Mouse (Mus musculus): ENCODE measurements around the gene Ccl17. TPM values are rescaled to one million over a fixed set of nuclear protein-coding genes. Genes with fewer than 3 reads are reported as not detected.
"Not testable (repeated sequence)": the region's sequence is repeated elsewhere in the genome, so short reads cannot be mapped to it uniquely, and the experiment has no call there.

Ccl17 gene
- polyA plus RNA-seq, 1 experiment from 2014 or later: not detected

GRCm38 (mm10) chr8:94835751-94836150, 25.5 kb downstream of the Ccl17 start:
- H3K4me3 ChIP-seq (ENCODE audit: low read length); H3K27me3 ChIP-seq (ENCODE audit: control insufficient read depth, insufficient read depth, low read length); ATAC-seq (ENCODE audit: low FRiP score, low TSS enrichment); H3K4me2 ChIP-seq (replicated peaks; ENCODE audit: low read depth, low read length); H3K27ac ChIP-seq (ENCODE audit: low read depth, low read length); H3K9ac ChIP-seq (ENCODE audit: low read depth, low read length); H3K9me3 ChIP-seq (ENCODE audit: control insufficient read depth, low read length); H3K4me1 ChIP-seq (ENCODE audit: control insufficient read depth, insufficient read depth, low read length): not testable (repeated sequence)
- WGBS: 95% methylated on average over 13 of the region's 13 CpGs
- peaks cover 13% of the 10 kb centered on the region for H3K36me3 ChIP-seq (ENCODE audit: control insufficient read depth, insufficient read depth, low read length)

GRCm38 (mm10) chr8:94836456-94837240, 26.4 kb downstream of the Ccl17 start:
- ATAC-seq (ENCODE audit: low FRiP score, low TSS enrichment): no peak
- Histone ChIP-seq H3K36me3 (ENCODE audit: control insufficient read depth, insufficient read depth, low read length) (peaks cover 8% of the 10 kb centered on the region), H3K27ac (ENCODE audit: low read depth, low read length) (no peak overlapping the region), H3K27me3 (ENCODE audit: control insufficient read depth, insufficient read depth, low read length) (no peaks in the 10 kb centered on the region), H3K9ac (ENCODE audit: low read depth, low read length) (peak overlapping the region; percentile 95; the same call in 1 of the 2 replicates), H3K4me1 (ENCODE audit: control insufficient read depth, insufficient read depth, low read length) (peaks cover 9% of the 10 kb centered on the region), H3K4me3 (ENCODE audit: low read length) (peak overlapping the region; percentile 94), H3K4me2 (replicated peaks; ENCODE audit: low read depth, low read length) (peak overlapping the region; percentile 89), H3K9me3 (ENCODE audit: control insufficient read depth, low read length) (no peaks in the 10 kb centered on the region)
- 49% methylated on average over 11 of the region's 11 CpGs for WGBS

- H3K27ac ChIP-seq (ENCODE audit: low read depth, low read length): peak within 1 kb of the TSS; percentile 77
- peak within 1 kb of the TSS; percentile 95 for H3K9ac ChIP-seq (ENCODE audit: low read depth, low read length)
- no peaks in the 10 kb centered on the region for H3K9me3 ChIP-seq (ENCODE audit: control insufficient read depth, low read length)
- H3K4me3 ChIP-seq (ENCODE audit: low read length): peak within 1 kb of the TSS; percentile 94
- under 1% methylated on average over 82 of the region's 82 CpGs for WGBS
- peak within 1 kb of the TSS; percentile 89 for H3K4me2 ChIP-seq (replicated peaks; ENCODE audit: low read depth, low read length)
- H3K4me1 ChIP-seq (ENCODE audit: control insufficient read depth, insufficient read depth, low read length): peaks cover 9% of the 10 kb centered on the region
- H3K27me3 ChIP-seq (ENCODE audit: control insufficient read depth, insufficient read depth, low read length): no peaks in the 10 kb centered on the region
- ATAC-seq (ENCODE audit: low FRiP score, low TSS enrichment): peak; percentile 97
- H3K36me3 ChIP-seq (ENCODE audit: control insufficient read depth, insufficient read depth, low read length): no peaks in the 10 kb centered on the region
Observed at GRCm38 (mm10) chr8:94837662-94838574, 27.7 kb downstream of the Ccl17 start, which contains the start of the genes Coq9 and Ciapin1. TSS of gene Coq9 (plus strand) at chr8:94838321. TSS of gene Ciapin1 (minus strand) at chr8:94838358.

- H3K9ac ChIP-seq (ENCODE audit: low read depth, low read length): peak overlapping the region; percentile 95
- WGBS: under 1% methylated on average over 24 of the region's 24 CpGs
- peak; percentile 46 for ATAC-seq (ENCODE audit: low FRiP score, low TSS enrichment)
- H3K4me2 ChIP-seq (replicated peaks; ENCODE audit: low read depth, low read length): peak overlapping the region; percentile 64
- no peaks in the 10 kb centered on the region for H3K9me3 ChIP-seq (ENCODE audit: control insufficient read depth, low read length)
- peak overlapping the region; percentile 77 for H3K27ac ChIP-seq (ENCODE audit: low read depth, low read length)
- peaks cover 9% of the 10 kb centered on the region for H3K4me1 ChIP-seq (ENCODE audit: control insufficient read depth, insufficient read depth, low read length)
- H3K27me3 ChIP-seq (ENCODE audit: control insufficient read depth, insufficient read depth, low read length): no peaks in the 10 kb centered on the region
- peak overlapping the region; percentile 94 for H3K4me3 ChIP-seq (ENCODE audit: low read length)
- H3K36me3 ChIP-seq (ENCODE audit: control insufficient read depth, insufficient read depth, low read length): no peaks in the 10 kb centered on the region
Observed at GRCm38 (mm10) chr8:94838600-94838999, 28.3 kb downstream of the Ccl17 start.

DNA sequence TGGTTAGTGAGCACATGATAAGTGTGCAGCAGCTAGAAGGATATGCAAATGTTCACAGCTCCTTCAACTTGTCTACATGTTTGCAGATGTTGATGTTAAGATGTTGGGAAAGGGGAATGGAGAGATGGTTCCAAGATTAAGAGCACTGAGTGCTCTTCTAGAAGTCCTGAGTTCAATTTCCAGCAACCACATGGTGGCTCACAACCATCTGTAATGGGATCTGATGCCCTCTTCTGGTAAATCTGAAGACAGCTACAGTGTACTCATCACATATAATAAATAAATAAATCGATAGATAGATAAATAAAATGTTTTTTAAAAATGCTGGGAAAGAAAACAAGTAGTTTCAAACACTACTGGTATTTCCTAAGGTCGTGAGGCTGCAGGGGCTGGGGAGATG, 30.9 kb downstream of the Ccl17 start:
- no peak overlapping the region for H3K4me3 ChIP-seq (ENCODE audit: low read length)
- H3K9ac ChIP-seq (ENCODE audit: low read depth, low read length): no peak overlapping the region
- peaks cover 14% of the 10 kb centered on the region; the same call in 1 of the 2 replicates for H3K36me3 ChIP-seq (ENCODE audit: control insufficient read depth, insufficient read depth, low read length)
- no peak for ATAC-seq (ENCODE audit: low FRiP score, low TSS enrichment)
- H3K9me3 ChIP-seq (ENCODE audit: control insufficient read depth, low read length): no peaks in the 10 kb centered on the region
- H3K27me3 ChIP-seq (ENCODE audit: control insufficient read depth, insufficient read depth, low read length): no peaks in the 10 kb centered on the region
- peaks cover 9% of the 10 kb centered on the region for H3K4me1 ChIP-seq (ENCODE audit: control insufficient read depth, insufficient read depth, low read length)
- H3K4me2 ChIP-seq (replicated peaks; ENCODE audit: low read depth, low read length): no peak overlapping the region
- no peak overlapping the region for H3K27ac ChIP-seq (ENCODE audit: low read depth, low read length)
- WGBS: 50% methylated on average over 2 of the region's 2 CpGs

DNA sequence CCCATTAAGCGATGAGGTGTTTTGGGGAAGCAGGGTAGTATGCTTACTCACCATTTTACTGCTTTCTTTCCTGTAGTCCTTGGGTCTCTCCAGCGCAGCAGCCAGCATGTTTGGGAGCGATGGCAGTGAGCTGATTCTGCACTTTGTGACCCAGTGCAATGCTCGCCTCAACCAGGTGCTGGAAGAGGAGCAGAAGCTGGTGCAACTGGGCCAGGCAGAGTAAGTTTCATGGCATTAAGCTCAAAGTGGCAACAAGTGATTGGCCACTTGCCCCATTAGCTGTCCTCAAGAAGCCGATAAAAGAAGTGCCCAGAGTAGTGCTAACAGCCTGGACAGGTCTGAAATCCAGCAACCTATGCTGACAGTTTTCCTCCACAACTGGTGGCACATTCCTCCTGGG, 39.8 kb downstream of the Ccl17 start:
- Histone ChIP-seq H3K27me3 (ENCODE audit: control insufficient read depth, insufficient read depth, low read length) (no peaks in the 10 kb centered on the region), H3K4me2 (replicated peaks; ENCODE audit: low read depth, low read length) (no peak overlapping the region), H3K36me3 (ENCODE audit: control insufficient read depth, insufficient read depth, low read length) (peaks cover 59% of the 10 kb centered on the region), H3K27ac (ENCODE audit: low read depth, low read length) (no peak overlapping the region), H3K4me1 (ENCODE audit: control insufficient read depth, insufficient read depth, low read length) (no peaks in the 10 kb centered on the region), H3K4me3 (ENCODE audit: low read length) (no peak overlapping the region), H3K9ac (ENCODE audit: low read depth, low read length) (no peak overlapping the region), H3K9me3 (ENCODE audit: control insufficient read depth, low read length) (no peaks in the 10 kb centered on the region)
- no peak for ATAC-seq (ENCODE audit: low FRiP score, low TSS enrichment)
- WGBS: 93% methylated on average over 5 of the region's 5 CpGs

GRCm38 (mm10) chr8:94854761-94855160, 44.5 kb downstream of the Ccl17 start:
- H3K4me3 ChIP-seq (ENCODE audit: low read length); H3K4me1 ChIP-seq (ENCODE audit: control insufficient read depth, insufficient read depth, low read length); H3K27me3 ChIP-seq (ENCODE audit: control insufficient read depth, insufficient read depth, low read length); H3K9me3 ChIP-seq (ENCODE audit: control insufficient read depth, low read length); H3K27ac ChIP-seq (ENCODE audit: low read depth, low read length); ATAC-seq (ENCODE audit: low FRiP score, low TSS enrichment); H3K4me2 ChIP-seq (replicated peaks; ENCODE audit: low read depth, low read length); H3K9ac ChIP-seq (ENCODE audit: low read depth, low read length): not testable (repeated sequence)
- peaks cover 51% of the 10 kb centered on the region for H3K36me3 ChIP-seq (ENCODE audit: control insufficient read depth, insufficient read depth, low read length)
- 89% methylated on average over 11 of the region's 11 CpGs for WGBS

- Histone ChIP-seq H3K9ac (ENCODE audit: low read depth, low read length) (no peak overlapping the region), H3K36me3 (ENCODE audit: control insufficient read depth, insufficient read depth, low read length) (peaks cover 42% of the 10 kb centered on the region), H3K4me3 (ENCODE audit: low read length) (peak overlapping the region; percentile 88; the same call in 1 of the 2 replicates), H3K4me1 (ENCODE audit: control insufficient read depth, insufficient read depth, low read length) (no peaks in the 10 kb centered on the region), H3K27me3 (ENCODE audit: control insufficient read depth, insufficient read depth, low read length) (no peaks in the 10 kb centered on the region), H3K27ac (ENCODE audit: low read depth, low read length) (no peak overlapping the region), H3K4me2 (replicated peaks; ENCODE audit: low read depth, low read length) (no peak overlapping the region), H3K9me3 (ENCODE audit: control insufficient read depth, low read length) (no peaks in the 10 kb centered on the region)
- no peak for ATAC-seq (ENCODE audit: low FRiP score, low TSS enrichment)
- WGBS: 26% methylated on average over 5 of the region's 5 CpGs
Observed at GRCm38 (mm10) chr8:94857011-94857345, 46.7 kb downstream of the Ccl17 start.

All from kidney, embryonic 14.5 days (tissue).